In the genomic region with DNA sequence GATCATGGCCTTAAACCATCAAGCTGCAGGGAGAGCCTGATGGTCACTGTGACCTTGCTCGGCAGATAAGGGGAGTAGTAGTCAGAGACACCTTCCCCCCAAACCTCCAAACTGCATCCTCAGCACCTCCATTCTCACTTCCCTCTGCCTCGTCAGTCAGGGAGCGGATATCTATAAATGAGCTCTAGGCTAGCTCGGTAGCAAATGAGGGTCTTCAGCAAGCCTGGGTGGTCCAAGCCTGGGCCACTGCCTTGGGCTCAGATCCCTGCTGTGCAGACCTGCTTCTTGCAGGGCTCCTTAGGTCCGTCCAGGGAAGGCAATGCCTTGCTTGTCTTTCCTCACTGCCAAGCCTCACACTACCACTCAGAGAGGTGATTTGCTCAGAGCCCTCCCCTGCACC, we compare ENCODE assay signal across 15 mouse cellular contexts. TPM values are rescaled to one million over a fixed set of nuclear protein-coding genes. Genes with fewer than 3 reads are reported as not detected.
"Had no signal": no experiment of that assay in that cellular context is flagged by ENCODE, and none has a peak within 500 bp of the region (broad histone marks: within the 10 kb centered on the region; RNA-seq: fewer than 3 reads in every experiment).

No protein-coding gene starts in this region.

- DNase-seq: kidney, adult 9 months; kidney, postnatal 4 days; lung, adult 18-20 months; thymus, postnatal 36 days had no signal

- H3K27ac ChIP-seq: kidney, postnatal 0 days; limb, embryonic 12.5 days; liver, embryonic 14.5 days; midbrain, embryonic 13.5 days; stomach, embryonic 15.5 days had no signal

- H3K4me3 ChIP-seq: limb, embryonic 12.5 days; midbrain, embryonic 13.5 days; stomach, embryonic 15.5 days had no signal

- ATAC-seq: midbrain, embryonic 13.5 days had no signal

RNA-seq across cellular contexts. Expression of gene Olfr520, which starts 21.3 kb away (rescaled TPM):
- total RNA-seq: layer of hippocampus, postnatal 25 days; left cerebral cortex, postnatal 36 days; liver, adult 2 months; megakaryocyte progenitor cell, adult 5-6 weeks; midbrain, postnatal 0 days had no signal

RNA-seq across cellular contexts. Expression of gene Olfr521, which starts 54.6 kb away (rescaled TPM):
- total RNA-seq: layer of hippocampus, adult 8-10 months; layer of hippocampus, postnatal 25 days; left cerebral cortex, postnatal 36 days; liver, adult 2 months; megakaryocyte progenitor cell, adult 5-6 weeks; midbrain, postnatal 0 days had no signal
